Mouse (Mus musculus): ENCODE data around the gene Cdk2.
A peak's percentile ranks its signal among the peaks of the same experiment; 100 is the strongest.

GRCm38 (mm10) chr10:128697072-128697725, 7.6 kb downstream of the Cdk2 start:
- TF ChIP-seq CTCF (IDR thresholded peaks at IDR 0.05) (peak; percentile 27; the same call in 1 of the 2 replicates), EP300 (IDR thresholded peaks at IDR 0.05) (no peak)

Measured in lung, postnatal 0 days (tissue).